Mouse (Mus musculus) G1E (cell line): ENCODE results near the gene Tubg2.

Experiments used
- CTCF ChIP-seq: IDR thresholded peaks from 2 replicates; pipeline ENCODE4 v1.5.1; 2012; ENCODE audit warnings: low read depth, low read length, inconsistent platforms, mixed read lengths
- GATA2 ChIP-seq: IDR thresholded peaks from 2 replicates; pipeline ENCODE4 v1.6.1; 2012; ENCODE audit warnings: low read depth, low read length, inconsistent platforms, borderline replicate concordance
- POLR2AphosphoS5 ChIP-seq: IDR thresholded peaks from 2 replicates; pipeline ENCODE4 v1.6.1; 2012; ENCODE audit warnings: low read depth, low read length, inconsistent platforms; ENCODE audit not compliant: insufficient replicate concordance

GRCm38 (mm10) chr11:101131187-101131586 is 24.5 kb upstream of the Tubg2 start:
- TF ChIP-seq CTCF (no peak), GATA2 (no peak), POLR2AphosphoS5 (no peak)
